Mouse (Mus musculus) heart, adult 8-10 months (tissue): ENCODE measurements around the gene B430306N03Rik. TPM values are rescaled to one million over a fixed set of nuclear protein-coding genes. Genes with fewer than 3 reads are reported as not detected.
"Not testable (repeated sequence)": the region's sequence is repeated elsewhere in the genome, so short reads cannot be mapped to it uniquely, and the experiment has no call there.

ENCODE experiments used
- DNase-seq: peaks from one replicate; pipeline ENCODE4 v3.0.0; 2022; ENCODE audit warnings: low spot score
- total RNA-seq, 4 experiments: library from RNA; stranded (reverse); gene quantifications; 2 replicates each; pipeline ENCODE4 v1.2.4; 2022

Gene B430306N03Rik
- total RNA-seq: 1 to 10 TPM in 1 of 4 experiments, under 1 TPM in 3; 0.12 to 1.1 (median 0.16) TPM

GRCm38 (mm10) chr17:48315905-48316579 lies at the start of gene B430306N03Rik:
Gene B430306N03Rik, plus strand, starts transcription at chr17:48316141.
- not testable (repeated sequence) for DNase-seq

GRCm38 (mm10) chr17:48266610-48267304 lies 49.2 kb upstream of the B430306N03Rik start:
- DNase-seq: no peak

- DNase-seq: no peak
Observed at GRCm38 (mm10) chr17:48267591-48267990, 48.4 kb upstream of the B430306N03Rik start.

- no peak for DNase-seq
Observed at GRCm38 (mm10) chr17:48268276-48268675, 47.7 kb upstream of the B430306N03Rik start.

- no peak for DNase-seq
Observed at GRCm38 (mm10) chr17:48269833-48270232, 46.1 kb upstream of the B430306N03Rik start.

GRCm38 (mm10) chr17:48272158-48272557 lies 43.8 kb upstream of the B430306N03Rik start:
- no peak for DNase-seq

GRCm38 (mm10) chr17:48272598-48272997 lies 43.3 kb upstream of the B430306N03Rik start:
- no peak for DNase-seq

- no peak for DNase-seq
Observed at GRCm38 (mm10) chr17:48274098-48274497, 41.8 kb upstream of the B430306N03Rik start.

GRCm38 (mm10) chr17:48274885-48275284 lies 41.1 kb upstream of the B430306N03Rik start:
- peak; percentile 64 for DNase-seq

- DNase-seq: no peak
Observed at GRCm38 (mm10) chr17:48275736-48276135, 40.2 kb upstream of the B430306N03Rik start.

GRCm38 (mm10) chr17:48278381-48278780 lies 37.6 kb upstream of the B430306N03Rik start:
- no peak for DNase-seq

- DNase-seq: no peak
Observed at GRCm38 (mm10) chr17:48279002-48279401, 36.9 kb upstream of the B430306N03Rik start.

- no peak for DNase-seq
Observed at GRCm38 (mm10) chr17:48280943-48281738, 34.8 kb upstream of the B430306N03Rik start.

GRCm38 (mm10) chr17:48281739-48282085 lies 34.2 kb upstream of the B430306N03Rik start:
- no peak for DNase-seq

GRCm38 (mm10) chr17:48286765-48287164 lies 29.2 kb upstream of the B430306N03Rik start:
- no peak for DNase-seq

GRCm38 (mm10) chr17:48287276-48287675 lies 28.7 kb upstream of the B430306N03Rik start:
- DNase-seq: no peak

- no peak for DNase-seq
Observed at GRCm38 (mm10) chr17:48293500-48294194, 22.3 kb upstream of the B430306N03Rik start.

GRCm38 (mm10) chr17:48299203-48299602 lies 16.7 kb upstream of the B430306N03Rik start, which contains the start of gene Treml2:
Gene Treml2, plus strand, starts transcription at chr17:48299498.
- DNase-seq: no peak

- DNase-seq: no peak
Observed at GRCm38 (mm10) chr17:48299756-48300155, 16.2 kb upstream of the B430306N03Rik start.

- no peak for DNase-seq
Observed at GRCm38 (mm10) chr17:48300199-48300598, 15.7 kb upstream of the B430306N03Rik start.

GRCm38 (mm10) chr17:48300861-48301260 lies 15.1 kb upstream of the B430306N03Rik start:
- no peak for DNase-seq

GRCm38 (mm10) chr17:48301792-48302191 lies 14.1 kb upstream of the B430306N03Rik start:
- no peak for DNase-seq
